Mouse (Mus musculus) limb, embryonic 11.5 days (tissue): ENCODE results near the gene BC004004. TPM values are rescaled to one million over a fixed set of nuclear protein-coding genes. Genes with fewer than 3 reads are reported as not detected.
"Not testable (repeated sequence)": the region's sequence is repeated elsewhere in the genome, so short reads cannot be mapped to it uniquely, and the experiment has no call there.

ENCODE experiments used
- ATAC-seq: fragments of 200-750 bp; cut with Nextera tagmentation; 2 replicates; pipeline ENCODE4 v1.8.0; 2017; ENCODE audit warnings: low read depth; ENCODE audit not compliant: insufficient number of reproducible peaks, low FRiP score, low TSS enrichment
- DNase-seq: peaks from one replicate; pipeline ENCODE4 v3.0.0-alpha.2; 2015; ENCODE audit warnings: low spot score
- H3K27ac ChIP-seq: fragments of 300-500 bp; sonication (generic); replicated peaks from 2 replicates; pipeline ENCODE4 v1.5.1; 2014; ENCODE audit warnings: low read depth, mild to moderate bottlenecking, low read length
- H3K27me3 ChIP-seq: fragments of 300-500 bp; sonication (generic); 2 replicates; pipeline ENCODE4 v1.6.1; 2014; ENCODE audit warnings: mild to moderate bottlenecking, low read length, mixed read lengths; ENCODE audit not compliant: control insufficient read depth, insufficient read depth
- H3K36me3 ChIP-seq: fragments of 300-500 bp; sonication (generic); 2 replicates; pipeline ENCODE4 v1.6.1; 2014; ENCODE audit warnings: mild to moderate bottlenecking, low read length, moderate library complexity, mixed read lengths; ENCODE audit not compliant: control insufficient read depth, insufficient read depth
- H3K4me1 ChIP-seq: fragments of 300-500 bp; sonication (generic); 2 replicates; pipeline ENCODE4 v1.6.1; 2014; ENCODE audit warnings: low read length, mixed read lengths; ENCODE audit not compliant: control insufficient read depth, insufficient read depth
- H3K4me2 ChIP-seq: fragments of 300-500 bp; sonication (generic); 2 replicates; pipeline ENCODE4 v1.6.1; 2014; ENCODE audit warnings: low read depth, mild to moderate bottlenecking, moderate library complexity; ENCODE audit not compliant: severe bottlenecking
- H3K4me3 ChIP-seq: fragments of 300-500 bp; sonication (generic); 2 replicates; pipeline ENCODE4 v1.5.1; 2014; ENCODE audit warnings: low read depth, low read length
- H3K9ac ChIP-seq: fragments of 300-500 bp; sonication (generic); 2 replicates; pipeline ENCODE4 v1.6.1; 2014; ENCODE audit warnings: mild to moderate bottlenecking, low read length
- H3K9me3 ChIP-seq: fragments of 300-500 bp; sonication (generic); 2 replicates; pipeline ENCODE4 v1.6.1; 2016; ENCODE audit warnings: low read length; ENCODE audit not compliant: control insufficient read depth
- WGBS: fragments of 180-500 bp; shearing (Covaris S2); extraction: QIAGEN DNeasy Blood & Tissue Kit; methylation state at CpG from one replicate; pipeline ENCODE4 v1.1.7; 2014; 5-methylcytosine and 5-hydroxymethylcytosine counted together
- polyA plus RNA-seq: library from polyadenylated mRNA; unstranded; fragments of >200 nt; fragmentation: Nextera tagmentation; extraction: Ambion mirVana; gene quantifications from 2 replicates; pipeline ENCODE4 v1.2.1, GENCODE M21; 2014

The BC004004 gene
- polyA plus RNA-seq, 1 experiment from 2014 or later = 50.0 TPM

- Histone ChIP-seq H3K4me2 (no peak overlapping the region), H3K36me3 (peaks cover 10% of the 10 kb centered on the region), H3K9me3 (no peaks in the 10 kb centered on the region), H3K4me1 (peaks cover 21% of the 10 kb centered on the region), H3K27me3 (no peaks in the 10 kb centered on the region), H3K9ac (no peak overlapping the region), H3K4me3 (no peak overlapping the region), H3K27ac (peak overlapping the region; percentile 10; the same call in 1 of the 2 replicates)
- ATAC-seq = no peak
- peak; percentile 37 for DNase-seq
- WGBS = 27% methylated on average over 7 of the region's 7 CpGs
Observed at GRCm38 (mm10) chr17:29245725-29246124, 22.9 kb upstream of the BC004004 start.

DNA sequence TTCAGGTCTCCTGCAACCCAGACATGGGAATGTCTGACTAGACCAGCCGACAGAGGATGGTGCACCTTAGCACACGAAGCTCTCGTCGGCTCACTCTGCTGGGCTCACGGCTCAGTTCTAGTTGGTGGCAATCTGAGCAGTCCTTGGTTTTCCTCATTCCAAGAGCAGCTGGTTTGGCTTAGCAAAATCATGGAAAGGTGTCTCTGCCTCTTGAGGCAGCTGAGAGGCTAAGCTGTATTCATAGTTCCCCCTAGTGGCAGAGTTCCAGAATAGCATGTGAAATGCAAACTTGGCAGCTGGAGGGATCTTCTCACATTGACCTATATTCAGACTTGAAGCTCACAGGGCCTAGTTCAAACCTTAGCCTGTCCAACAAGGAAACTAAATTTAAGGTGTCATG, 22.0 kb upstream of the BC004004 start:
- Histone ChIP-seq H3K4me1 (peaks cover 21% of the 10 kb centered on the region), H3K9ac (no peak overlapping the region), H3K36me3 (peaks cover 13% of the 10 kb centered on the region), H3K9me3 (no peaks in the 10 kb centered on the region), H3K4me3 (no peak overlapping the region), H3K27me3 (no peaks in the 10 kb centered on the region), H3K4me2 (no peak overlapping the region; the same call in 1 of the 2 replicates), H3K27ac (no peak overlapping the region)
- 0 out of 2 replicates have a peak, but pooled peaks have one; percentile 65 for ATAC-seq
- 20% methylated on average over 5 of the region's 5 CpGs for WGBS
- peak; percentile 81 for DNase-seq

- Histone ChIP-seq H3K36me3 (peaks cover 22% of the 10 kb centered on the region), H3K4me2 (no peak overlapping the region), H3K27ac (no peak overlapping the region), H3K9me3 (no peaks in the 10 kb centered on the region), H3K27me3 (no peaks in the 10 kb centered on the region), H3K4me1 (peaks cover 21% of the 10 kb centered on the region), H3K9ac (no peak overlapping the region), H3K4me3 (no peak overlapping the region)
- DNase-seq = no peak
- ATAC-seq = no peak
- WGBS = 86% methylated on average over 13 of the region's 13 CpGs
Observed at GRCm38 (mm10) chr17:29247881-29248280, 20.7 kb upstream of the BC004004 start.

DNA sequence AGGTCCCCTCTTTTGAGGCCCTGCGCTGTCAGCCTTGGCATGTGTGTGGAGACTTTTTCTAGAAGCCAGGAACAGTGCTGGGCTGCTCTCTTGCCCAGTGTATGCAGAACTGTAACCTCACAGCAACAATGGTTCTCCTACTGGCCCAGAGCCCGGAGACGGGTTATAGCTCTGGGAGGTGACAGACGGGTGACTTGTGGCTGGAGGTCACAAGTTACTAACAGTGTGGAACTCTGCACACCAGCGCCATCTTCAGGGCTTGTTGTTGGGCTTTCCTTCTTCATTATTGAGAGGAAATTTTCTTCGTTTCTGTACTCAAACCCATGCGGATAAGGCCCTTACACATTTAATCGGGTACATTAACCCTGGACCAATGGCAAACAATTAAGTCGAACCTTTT, 19.1 kb upstream of the BC004004 start:
- no peaks in the 10 kb centered on the region for H3K9me3 ChIP-seq
- H3K36me3 ChIP-seq = peaks cover 25% of the 10 kb centered on the region
- WGBS = 60% methylated on average over 9 of the region's 9 CpGs
- H3K27ac ChIP-seq = no peak overlapping the region
- no peak for ATAC-seq
- H3K27me3 ChIP-seq = no peaks in the 10 kb centered on the region
- H3K4me1 ChIP-seq = peaks cover 20% of the 10 kb centered on the region
- H3K9ac ChIP-seq = no peak overlapping the region; the same call in 1 of the 2 replicates
- no peak overlapping the region for H3K4me2 ChIP-seq
- no peak overlapping the region for H3K4me3 ChIP-seq
- peak; percentile 49 for DNase-seq

GRCm38 (mm10) chr17:29251006-29251405, 17.6 kb upstream of the BC004004 start:
- not testable (repeated sequence) for H3K4me3 ChIP-seq, H3K27ac ChIP-seq, H3K27me3 ChIP-seq, H3K9ac ChIP-seq, DNase-seq, H3K4me1 ChIP-seq, H3K9me3 ChIP-seq, ATAC-seq, H3K4me2 ChIP-seq
- 88% methylated on average over 14 of the region's 14 CpGs for WGBS
- peaks cover 25% of the 10 kb centered on the region for H3K36me3 ChIP-seq

GRCm38 (mm10) chr17:29251608-29252390, 16.8 kb upstream of the BC004004 start:
- WGBS = 89% methylated on average over 15 of the region's 15 CpGs
- ATAC-seq = no peak
- DNase-seq = no peak
- Histone ChIP-seq H3K9ac (no peak overlapping the region), H3K27me3 (no peaks in the 10 kb centered on the region), H3K4me3 (no peak overlapping the region), H3K27ac (no peak overlapping the region), H3K36me3 (peaks cover 27% of the 10 kb centered on the region), H3K4me1 (no peaks in the 10 kb centered on the region; the same call in 1 of the 2 replicates), H3K9me3 (no peaks in the 10 kb centered on the region), H3K4me2 (no peak overlapping the region)

DNA sequence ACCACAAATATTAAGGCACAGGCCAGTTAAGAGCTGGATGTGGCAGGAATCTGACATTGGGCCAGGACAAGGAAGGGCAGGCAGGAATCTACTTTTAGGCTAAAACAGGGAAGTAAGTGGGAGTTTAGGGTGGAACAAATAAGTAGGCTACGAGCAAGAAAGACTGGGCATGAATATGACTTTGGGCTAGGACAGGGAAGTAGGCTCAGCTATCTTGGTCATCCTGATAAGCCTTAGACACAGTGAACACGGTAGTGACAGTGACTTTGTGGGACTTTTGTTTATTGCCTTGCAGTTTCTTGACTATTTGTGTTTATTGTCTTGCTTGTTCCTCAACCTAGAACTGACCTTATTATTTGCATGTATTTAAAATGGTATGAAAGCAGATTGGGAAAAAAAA, 15.4 kb upstream of the BC004004 start:
- Histone ChIP-seq H3K27me3 (no peaks in the 10 kb centered on the region), H3K27ac (no peak overlapping the region), H3K9ac (no peak overlapping the region), H3K4me1 (no peaks in the 10 kb centered on the region; the same call in 1 of the 2 replicates), H3K36me3 (peaks cover 34% of the 10 kb centered on the region), H3K4me3 (no peak overlapping the region), H3K4me2 (no peak overlapping the region), H3K9me3 (no peaks in the 10 kb centered on the region)
- WGBS = 87% methylated on average over 2 of the region's 2 CpGs
- ATAC-seq = no peak
- DNase-seq = no peak

GRCm38 (mm10) chr17:29253684-29254083, 14.9 kb upstream of the BC004004 start:
- 70% methylated on average over 9 of the region's 9 CpGs for WGBS
- DNase-seq (no peak), ATAC-seq (no peak)
- Histone ChIP-seq H3K27ac (no peak overlapping the region), H3K4me2 (no peak overlapping the region), H3K9ac (no peak overlapping the region), H3K27me3 (no peaks in the 10 kb centered on the region), H3K4me3 (no peak overlapping the region), H3K4me1 (no peaks in the 10 kb centered on the region; the same call in 1 of the 2 replicates), H3K9me3 (no peaks in the 10 kb centered on the region), H3K36me3 (peaks cover 34% of the 10 kb centered on the region)
